23 mouse cellular contexts compared by ENCODE assay signal in the genomic region with DNA sequence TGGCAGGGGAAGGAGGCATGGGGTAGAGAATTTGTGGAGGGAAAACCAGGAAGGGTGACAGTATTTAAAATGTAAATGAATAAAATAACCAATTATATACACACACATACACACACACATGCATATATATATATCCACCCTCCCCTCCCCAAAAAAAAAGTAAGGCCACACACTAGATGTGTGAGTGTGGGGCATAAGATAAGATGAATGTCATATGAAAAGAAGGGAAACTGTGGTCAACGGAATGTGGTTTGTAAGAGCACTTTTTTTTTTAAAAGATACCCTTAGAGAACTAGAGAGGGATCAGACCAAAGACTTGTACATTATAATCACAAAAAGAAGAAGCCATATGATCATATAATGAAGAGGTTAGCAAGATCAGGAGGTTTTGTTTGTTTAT.
A peak's percentile ranks its signal among the peaks of the same experiment; 100 is the strongest.
DNase-seq lines count a peak whose midpoint lies in the region; ATAC-seq and TF ChIP-seq lines count a peak whose summit lies in the region.
"Had no signal": no experiment of that assay in that cellular context is flagged by ENCODE, and none has a peak within 500 bp of the region (broad histone marks: within the 10 kb centered on the region; RNA-seq: fewer than 3 reads in every experiment).

No protein-coding gene starts in this region.

- no peak overlapping the region for H3K4me2 ChIP-seq in liver, embryonic 13.5 days
- H3K4me2 ChIP-seq: embryonic facial prominence, embryonic 12.5 days; forebrain, embryonic 13.5 days; forebrain, embryonic 15.5 days had no signal

- intact Hi-C loops in heart, postnatal 14 days (cut with DNase I), result no loop called here

- no peaks in the 10 kb centered on the region for H3K9me3 ChIP-seq in liver, embryonic 13.5 days (replicated peaks)
- H3K9me3 ChIP-seq in G1E (replicated peaks), result no peaks in the 10 kb centered on the region
- H3K9me3 ChIP-seq: embryonic facial prominence, embryonic 10.5 days; embryonic facial prominence, embryonic 12.5 days; forebrain, embryonic 13.5 days; forebrain, embryonic 15.5 days had no signal

- no peak overlapping the region for H3K4me3 ChIP-seq in liver, embryonic 13.5 days (replicated peaks)
- no peak overlapping the region for H3K4me3 ChIP-seq in G1E (ENCODE audit: low read depth, low read length)
- H3K4me3 ChIP-seq: embryonic facial prominence, embryonic 10.5 days; embryonic facial prominence, embryonic 12.5 days; forebrain, embryonic 13.5 days; forebrain, embryonic 15.5 days had no signal

- no peaks in the 10 kb centered on the region for H3K4me1 ChIP-seq in liver, embryonic 13.5 days (replicated peaks)
- peaks cover 17% of the 10 kb centered on the region for H3K4me1 ChIP-seq in G1E (ENCODE audit: insufficient read depth, low read depth, low read length)
- H3K4me1 ChIP-seq: embryonic facial prominence, embryonic 10.5 days; embryonic facial prominence, embryonic 12.5 days; forebrain, embryonic 13.5 days; forebrain, embryonic 15.5 days had no signal

- H3K36me3 ChIP-seq in liver, embryonic 13.5 days, result no peaks in the 10 kb centered on the region
- no peaks in the 10 kb centered on the region for H3K36me3 ChIP-seq in G1E (replicated peaks)
- H3K36me3 ChIP-seq: embryonic facial prominence, embryonic 10.5 days; embryonic facial prominence, embryonic 12.5 days; forebrain, embryonic 15.5 days had no signal

- no peak overlapping the region for H3K27ac ChIP-seq in liver, embryonic 13.5 days
- H3K27ac ChIP-seq: embryonic facial prominence, embryonic 10.5 days; embryonic facial prominence, embryonic 12.5 days; forebrain, embryonic 13.5 days; forebrain, embryonic 15.5 days had no signal

- no peaks in the 10 kb centered on the region for H3K27me3 ChIP-seq in liver, embryonic 13.5 days
- no peaks in the 10 kb centered on the region for H3K27me3 ChIP-seq in G1E (ENCODE audit: insufficient read depth, low read length)
- H3K27me3 ChIP-seq: CH12.LX; embryonic facial prominence, embryonic 12.5 days; forebrain, embryonic 13.5 days; forebrain, embryonic 15.5 days had no signal

- no peak for TF ChIP-seq CTCF in G1E (IDR thresholded peaks at IDR 0.05; ENCODE audit: low read depth, low read length)

- H3K9ac ChIP-seq in liver, embryonic 13.5 days, result no peak overlapping the region
- H3K9ac ChIP-seq: embryonic facial prominence, embryonic 12.5 days; forebrain, embryonic 13.5 days; forebrain, embryonic 15.5 days; forebrain, postnatal 0 days had no signal

- DNase-seq in liver, embryonic 13.5 days, result no peak
- DNase-seq in liver, result no peak
- DNase-seq in 416B (ENCODE audit: low read depth), result peak; percentile 11
- no peak for DNase-seq in G1E (ENCODE audit: low spot score)
- DNase-seq in MEL-GATA-1-ER (ENCODE audit: extremely low read depth, low read depth), result peak; percentile 60
- no peak for DNase-seq in heart, postnatal 14 days
- no peak for DNase-seq in natural killer cell, adult 2 months (ENCODE audit: low spot score in 2 of 2)
- DNase-seq: adrenal gland, adult 2 months; adrenal gland, postnatal 10 days; adrenal gland, postnatal 25 days; B cell, adult 2 months; cerebellum, adult 11-12 months; cerebellum, adult 2 months; cerebellum, adult 9-10 months; cerebellum, postnatal 10 days; cerebellum, postnatal 25 days; forebrain, postnatal 0 days had no signal

- WGBS in liver, embryonic 13.5 days (ENCODE audit: insufficient replicate concordance), result 26% methylated on average over 1 of the region's 1 CpGs

- ATAC-seq in liver, embryonic 13.5 days (ENCODE audit: low read depth), result peak; percentile 55; the same call in 1 of the 2 replicates
- ATAC-seq in G1E (ENCODE audit: extremely low read depth, insufficient number of reproducible peaks, low FRiP score, poor library complexity, severe bottlenecking), result 0 out of 2 replicates have a peak, but pooled peaks have one; percentile 15
- ATAC-seq: CD4-positive, CD25-positive, alpha-beta regulatory T cell, adult 4 months; forebrain, embryonic 13.5 days; forebrain, embryonic 15.5 days; forebrain, postnatal 0 days had no signal

Comparison
In these comparisons a context has a peak if more than half of its experiments do, and no peak if none do; other contexts are left out.
1. DNase-seq: peak in 416B (single experiment) and MEL-GATA-1-ER (single experiment); none in liver, embryonic 13.5 days (single experiment), liver (single experiment), G1E (single experiment), heart, postnatal 14 days (0 of 2) and natural killer cell, adult 2 months (0 of 2).